Mouse (Mus musculus) heart, adult 11 months (tissue): ENCODE data around the gene Zfyve16.

ENCODE experiments used
- DNase-seq: peaks from one replicate; pipeline ENCODE4 v3.0.0; 2022

The Zfyve16 gene

GRCm38 (mm10) chr13:92464698-92465097 lies 66.0 kb downstream of the Zfyve16 start:
- no peak for DNase-seq

- peak; percentile 80 for DNase-seq
Measured at GRCm38 (mm10) chr13:92446872-92447271, 83.8 kb downstream of the Zfyve16 start.

GRCm38 (mm10) chr13:92440286-92440685 lies 90.4 kb downstream of the Zfyve16 start:
- peak; percentile 66 for DNase-seq

- DNase-seq: peak; percentile 65
Measured at GRCm38 (mm10) chr13:92438656-92439055, 92.0 kb downstream of the Zfyve16 start.
